Mouse (Mus musculus): ENCODE measurements around the gene Chchd2. TPM values are rescaled to one million over a fixed set of nuclear protein-coding genes. Genes with fewer than 3 reads are reported as not detected.
"Not testable (repeated sequence)": the region's sequence is repeated elsewhere in the genome, so short reads cannot be mapped to it uniquely, and the experiment has no call there.

Gene Chchd2
- total RNA-seq (2021): 798 and 898 TPM in 2 replicates
- long read RNA-seq, transcript Chchd2-201 (4 exons, 915 nt): major isoform, 647 of 662 reads
- long read RNA-seq, partial matches to known transcripts: 13 of 662 reads
- long read RNA-seq, other reads (novel, unspliced or antisense): 2 of 662 reads

DNA sequence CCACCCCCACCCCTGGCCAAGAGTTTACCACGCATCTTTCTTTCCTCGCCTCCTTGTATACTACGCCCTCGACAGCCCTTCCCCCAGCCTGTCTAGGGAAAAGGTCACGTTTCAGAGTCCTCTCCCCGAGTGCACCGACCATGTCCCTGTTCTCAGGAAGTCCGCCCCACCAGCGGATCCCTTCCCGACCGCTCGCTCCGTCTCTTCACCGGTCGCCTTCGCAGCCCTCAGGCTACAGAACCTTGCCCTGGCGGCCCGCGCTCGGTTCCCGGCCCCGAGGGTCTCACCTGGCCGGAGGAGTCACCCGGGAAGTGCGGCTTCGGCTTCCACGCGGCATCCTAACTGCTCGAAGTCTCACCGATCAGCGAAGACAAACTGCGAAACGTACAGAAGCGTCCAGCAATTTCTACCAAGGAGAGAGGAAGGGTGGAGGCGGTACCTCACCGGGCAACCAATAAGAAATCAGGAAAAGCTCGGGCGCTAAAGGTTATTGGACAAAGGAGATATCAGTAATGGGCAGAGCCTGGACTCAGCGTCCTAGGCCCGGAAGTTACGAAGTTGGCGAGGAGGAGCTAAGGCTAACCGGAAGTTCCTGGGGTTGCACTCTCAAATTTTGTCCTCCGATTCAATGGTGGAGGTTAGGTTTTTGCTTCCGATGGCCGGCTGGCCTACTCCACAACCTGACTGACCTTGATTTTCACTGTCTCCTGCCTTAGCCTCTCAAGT lies at the start of gene Chchd2:
TSS of gene Chchd2 (minus strand) at position 560 of the 726 bp plus-strand sequence.
- DNase-seq: peak; percentile 84

DNA sequence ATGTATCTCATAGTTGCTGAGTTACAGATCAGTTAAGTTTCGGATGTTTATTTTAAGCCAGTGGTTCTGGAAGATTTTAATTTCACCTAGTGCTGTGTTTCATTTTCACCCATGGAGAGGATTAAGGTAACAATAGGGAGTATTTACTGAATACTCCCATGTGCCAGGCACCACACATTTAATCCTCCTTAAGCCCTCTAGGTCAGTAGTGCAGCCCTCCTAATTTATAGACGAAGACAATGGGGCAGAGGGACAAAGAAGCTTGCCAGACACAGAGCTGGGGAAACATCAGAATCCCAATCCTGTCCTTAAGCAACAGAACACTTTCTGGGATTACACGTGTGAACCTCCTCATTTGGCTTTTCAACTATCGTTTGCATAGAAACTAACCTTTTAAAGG lies 49.7 kb upstream of the Chchd2 start:
- no peak for DNase-seq

- DNase-seq: no peak
These were observed 42.9 kb upstream of the Chchd2 start for GRCm38 (mm10) chr5:129929924-129930855.

- DNase-seq: no peak
These were observed 38.7 kb upstream of the Chchd2 start for GRCm38 (mm10) chr5:129925933-129926332.

DNA sequence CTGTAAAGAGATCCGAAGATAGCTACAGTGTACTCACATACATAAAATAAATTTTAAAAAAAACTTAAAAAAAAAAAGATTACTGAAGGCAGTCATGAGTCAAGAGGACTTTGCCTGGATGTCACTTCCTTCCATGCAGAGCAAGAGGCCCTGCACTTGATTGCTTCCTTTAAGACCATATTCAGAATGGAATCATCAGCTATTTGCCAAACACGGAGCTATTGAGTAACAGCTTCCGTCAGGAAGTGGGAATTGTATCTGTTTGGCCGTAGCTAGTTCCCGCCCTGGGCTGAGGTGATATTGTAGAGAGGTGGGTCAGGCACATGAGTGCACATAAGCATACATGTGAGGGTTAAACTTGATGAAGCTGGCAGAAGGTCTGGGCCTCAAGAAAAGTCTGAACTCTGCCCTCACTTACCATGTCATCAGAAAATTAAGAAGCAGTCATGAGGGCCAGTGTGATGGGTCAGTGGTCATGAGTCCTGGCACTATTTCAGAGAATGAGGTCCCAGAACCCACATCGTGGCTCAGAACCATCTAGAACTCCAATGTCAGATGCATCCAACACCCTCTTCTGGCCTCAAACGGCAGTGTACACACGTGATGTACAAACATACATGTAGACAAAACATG lies 37.7 kb upstream of the Chchd2 start:
- DNase-seq: no peak

DNA sequence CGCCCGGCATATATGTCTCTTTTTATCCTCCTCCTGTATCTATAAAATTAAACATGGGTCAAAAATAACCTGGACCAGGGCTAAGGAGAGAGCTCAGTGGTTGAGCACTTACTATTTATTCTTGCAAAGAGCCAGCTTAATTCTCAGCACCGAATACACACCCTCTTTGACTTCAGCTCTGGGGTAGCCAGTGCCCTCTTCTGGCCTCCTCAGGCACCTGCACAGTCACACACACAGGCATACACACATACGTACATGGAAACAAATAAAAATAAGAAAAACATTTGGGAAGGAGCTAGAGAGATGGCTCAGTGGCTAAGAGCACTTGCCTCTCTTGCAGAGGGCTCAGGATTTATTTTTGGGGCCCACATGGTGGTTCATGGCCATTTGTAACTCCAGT lies 34.7 kb upstream of the Chchd2 start:
- no peak for DNase-seq

DNA sequence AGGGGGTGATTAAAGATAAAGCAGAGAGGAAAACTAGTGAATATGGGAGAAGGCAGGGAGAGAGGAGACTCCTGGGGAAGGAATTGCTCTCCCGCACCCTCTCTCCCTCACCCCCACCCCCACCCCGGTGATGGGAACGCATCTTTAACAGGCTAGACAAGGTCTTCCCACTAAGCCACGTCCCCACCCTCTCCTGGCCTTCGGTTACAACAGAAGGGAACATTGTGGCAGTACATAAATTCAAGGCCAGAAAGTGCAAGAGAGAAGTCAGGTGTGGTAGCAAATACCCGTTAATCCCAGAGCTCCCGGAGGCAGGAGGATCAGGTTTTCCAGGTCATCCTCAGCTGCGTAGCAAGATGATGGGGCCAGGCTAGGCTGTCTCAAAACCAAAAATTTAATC lies 32.0 kb upstream of the Chchd2 start:
- DNase-seq: no peak

DNA sequence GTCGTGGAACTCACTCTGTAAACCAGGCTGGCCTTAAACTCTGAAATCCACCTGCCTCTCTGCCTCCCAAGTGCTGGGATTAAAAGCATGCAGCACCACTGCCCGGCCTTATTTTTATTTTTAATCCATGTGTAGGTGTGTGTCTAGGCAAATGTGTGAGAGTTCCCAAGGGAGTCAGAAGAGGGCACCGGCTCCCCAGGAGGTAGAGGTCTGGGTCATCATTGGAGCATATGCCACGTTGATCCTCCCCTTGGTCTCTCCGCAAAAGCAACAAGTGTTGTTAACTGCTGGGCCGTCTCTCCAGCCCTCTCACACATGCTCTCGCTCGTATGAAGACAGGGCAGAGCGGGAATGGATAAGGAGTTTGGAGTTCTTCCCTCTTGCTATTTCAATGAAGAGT lies 31.5 kb upstream of the Chchd2 start:
- peak; percentile 3 for DNase-seq

- no peak for DNase-seq
These were observed 30.9 kb upstream of the Chchd2 start for GRCm38 (mm10) chr5:129918065-129918651.

GRCm38 (mm10) chr5:129915491-129915890 lies 28.2 kb upstream of the Chchd2 start:
- DNase-seq: not testable (repeated sequence)

GRCm38 (mm10) chr5:129914024-129914423 lies 26.8 kb upstream of the Chchd2 start:
- DNase-seq: peak; percentile 11

DNA sequence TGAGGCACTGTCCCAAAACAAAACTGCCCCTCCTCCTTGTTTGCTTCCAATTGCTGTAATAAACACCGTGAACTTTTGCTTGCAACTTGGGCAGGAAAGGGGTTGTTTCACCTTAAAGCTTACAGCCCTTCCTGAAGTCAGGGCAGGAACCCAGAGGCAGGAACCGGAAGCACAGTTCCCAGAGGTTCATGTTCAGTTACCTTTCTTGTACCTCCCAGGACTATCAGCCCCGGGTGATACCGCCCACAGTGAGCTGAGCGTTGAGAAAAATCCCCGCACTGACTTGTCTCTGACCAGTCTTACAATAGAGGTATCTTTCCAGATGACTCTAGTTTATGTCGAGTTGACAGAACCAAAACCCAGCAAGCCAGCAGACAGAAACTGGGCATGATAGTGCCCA lies 22.3 kb upstream of the Chchd2 start:
- DNase-seq: no peak

GRCm38 (mm10) chr5:129909147-129909546 lies 21.9 kb upstream of the Chchd2 start:
- no peak for DNase-seq

DNA sequence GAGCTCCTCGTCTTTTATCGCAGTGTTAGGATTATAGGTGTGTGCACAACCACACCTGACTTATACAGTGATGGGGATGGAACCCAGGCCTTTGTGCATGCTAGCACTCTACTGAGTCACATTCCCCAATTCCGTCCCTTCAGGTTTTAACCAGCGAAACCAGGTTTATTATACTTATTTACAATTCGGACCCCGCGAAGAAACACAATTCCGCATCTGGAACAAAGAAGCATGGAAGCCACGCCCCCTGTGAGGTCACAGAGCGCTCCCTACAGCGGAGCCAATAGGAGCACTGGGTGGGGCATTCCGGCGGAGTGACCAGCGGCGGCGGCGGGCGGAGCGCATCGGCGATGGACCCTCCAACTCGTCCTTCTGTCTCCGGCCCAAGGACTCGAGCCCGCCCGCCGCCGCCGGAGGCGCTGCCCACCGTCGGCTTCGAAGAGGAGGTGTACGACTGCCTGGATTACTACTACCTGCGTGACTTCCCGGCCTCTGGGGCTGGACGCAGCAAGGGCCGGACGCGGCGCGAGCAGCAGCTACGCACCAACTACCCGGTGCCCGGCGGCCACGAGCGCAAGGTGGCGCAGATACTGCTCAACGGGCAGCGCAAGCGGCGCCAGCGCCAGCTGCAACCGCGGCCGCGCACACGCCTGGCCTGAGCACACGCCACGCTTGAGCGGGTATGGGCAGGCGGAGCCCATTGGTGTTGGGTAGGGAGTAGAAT lies 21.1 kb upstream of the Chchd2 start, which contains the start of gene Nupr1l:
TSS of gene Nupr1l (plus strand) at position 299 of the 724 bp plus-strand sequence.
- DNase-seq: peak; percentile 94

DNA sequence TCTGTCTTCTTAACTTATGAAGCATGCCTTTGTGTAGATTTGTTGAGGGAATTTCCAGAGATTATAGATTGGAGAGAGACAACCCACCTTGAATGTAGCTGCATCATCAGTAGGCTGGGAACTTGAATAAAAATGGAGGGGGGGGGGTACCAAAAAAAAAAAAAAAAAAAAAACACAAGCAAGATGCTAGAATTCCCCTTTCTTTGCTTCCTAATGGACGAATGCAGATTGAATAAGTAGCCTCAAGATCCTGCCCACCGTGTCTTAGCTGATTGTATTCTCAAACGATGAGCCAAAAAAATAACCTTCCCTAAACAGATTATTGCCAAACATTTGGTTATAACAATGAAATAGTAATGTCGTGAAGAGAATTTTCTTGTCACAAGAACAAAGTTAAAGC lies 20.5 kb upstream of the Chchd2 start:
- DNase-seq: no peak

GRCm38 (mm10) chr5:129898449-129898848 lies 11.2 kb upstream of the Chchd2 start, which contains the start of gene Phkg1:
Phkg1 (minus strand) TSS chr5:129898549.
- no peak for DNase-seq

DNA sequence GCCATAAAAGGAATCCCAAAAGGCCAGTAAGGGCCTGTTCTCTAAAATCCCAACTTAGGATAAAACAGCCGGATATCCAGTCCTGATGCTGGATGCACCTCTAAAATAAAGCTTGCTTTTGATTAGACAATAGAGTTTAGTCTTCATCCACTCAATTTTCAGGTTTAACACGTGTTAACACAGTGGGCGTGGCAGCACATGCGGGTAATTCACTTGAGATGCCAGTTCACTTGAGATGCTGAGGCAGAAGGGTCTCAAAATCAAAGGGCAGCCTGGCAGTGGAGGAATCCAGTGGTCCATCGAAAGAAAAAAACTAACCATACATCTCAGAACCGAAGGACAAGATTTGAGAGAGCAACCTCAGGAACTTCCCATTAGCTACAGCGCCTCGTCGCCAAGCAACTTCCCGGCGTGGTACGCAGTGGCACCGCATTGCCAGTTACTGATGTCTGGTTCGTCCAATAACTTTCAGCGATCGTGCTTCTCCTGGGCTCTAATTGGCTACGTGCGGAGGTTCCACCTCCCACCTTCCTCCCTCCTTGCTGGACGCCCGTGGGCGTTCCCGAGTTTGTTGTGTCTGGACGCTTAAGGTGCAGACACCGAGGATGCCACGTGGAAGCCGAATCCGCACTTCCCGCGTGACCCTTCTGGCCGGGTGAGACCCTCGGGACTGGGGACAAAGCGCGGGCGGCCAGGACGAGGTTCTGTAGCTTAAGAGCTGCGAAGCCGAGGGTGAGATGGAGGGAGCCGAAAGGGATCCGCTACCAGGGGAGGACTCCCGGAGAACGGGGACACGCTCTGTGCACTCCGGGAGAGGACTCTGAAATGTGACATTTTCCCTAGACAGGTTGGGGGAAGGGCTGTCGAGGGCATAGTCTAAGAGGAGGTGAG lies 8.2 kb upstream of the Chchd2 start, which contains the start of gene Zbed5:
TSS of gene Zbed5 (plus strand) at position 526 of the 891 bp plus-strand sequence.
- DNase-seq: peak; percentile 84

DNA sequence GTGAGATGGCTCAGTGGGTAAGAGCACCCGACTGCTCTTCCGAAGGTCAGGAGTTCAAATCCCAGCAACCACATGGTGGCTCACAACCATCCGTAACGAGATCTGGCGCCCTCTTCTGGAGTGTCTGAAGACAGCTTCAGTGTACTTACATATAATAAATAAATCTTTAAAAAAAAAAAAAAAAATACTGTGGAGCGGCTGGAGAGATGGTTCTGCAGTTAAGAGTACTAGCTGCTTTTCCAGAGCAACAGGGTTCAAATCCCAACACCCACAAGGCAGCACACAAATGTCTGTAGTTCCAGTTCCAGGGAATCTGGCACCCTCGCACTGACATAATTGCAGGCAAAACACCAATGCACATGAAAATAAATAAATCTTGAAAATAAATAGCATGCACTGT lies 3.1 kb upstream of the Chchd2 start:
- DNase-seq: not testable (repeated sequence)

DNA sequence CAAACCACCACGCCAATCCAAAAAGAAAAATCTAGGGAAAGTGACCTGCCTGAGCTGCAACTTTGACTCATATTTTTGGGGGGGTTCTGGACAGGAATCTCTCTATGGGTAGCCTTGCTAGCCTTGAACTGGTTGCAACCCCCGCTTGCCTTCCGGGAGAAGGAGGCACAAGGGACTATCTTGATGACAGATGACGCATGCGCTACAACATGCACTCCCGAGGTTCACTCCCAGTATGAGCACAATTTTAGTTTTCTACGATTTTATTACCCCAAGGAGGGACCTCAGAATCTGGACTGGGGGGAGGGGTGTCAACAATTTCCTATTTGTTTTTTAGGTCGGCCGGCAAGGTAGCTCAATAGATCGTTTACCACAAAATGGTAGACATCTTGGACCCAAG lies 999 bp downstream of the Chchd2 start:
- peak; percentile 42 for DNase-seq

GRCm38 (mm10) chr5:129879888-129880287 lies 7.4 kb downstream of the Chchd2 start:
- DNase-seq: no peak
